Mouse (Mus musculus): ENCODE measurements around the gene Srrm4.

Srrm4 gene

DNA sequence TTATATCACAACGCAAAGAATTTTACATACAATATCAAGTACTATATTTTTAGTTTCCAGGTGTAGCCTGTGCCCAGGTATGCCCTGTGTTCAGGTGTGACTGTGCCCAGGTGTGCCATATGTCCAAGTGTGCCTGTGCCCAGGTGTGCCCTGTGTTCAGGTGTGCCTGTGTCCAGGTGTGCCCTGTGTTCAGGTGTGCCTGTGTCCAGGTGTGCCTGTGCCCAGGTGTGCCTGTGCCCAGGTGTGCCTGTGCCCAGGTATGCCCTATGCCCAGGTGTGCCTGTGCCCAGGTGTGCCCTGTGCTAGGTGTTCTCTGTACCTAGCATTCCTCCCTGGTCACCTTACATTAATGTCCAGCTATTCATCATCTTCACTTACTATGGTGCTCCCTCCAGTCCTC, 185.7 kb downstream of the Srrm4 start:
- DNase-seq (ENCODE audit: low spot score) = no peak

DNA sequence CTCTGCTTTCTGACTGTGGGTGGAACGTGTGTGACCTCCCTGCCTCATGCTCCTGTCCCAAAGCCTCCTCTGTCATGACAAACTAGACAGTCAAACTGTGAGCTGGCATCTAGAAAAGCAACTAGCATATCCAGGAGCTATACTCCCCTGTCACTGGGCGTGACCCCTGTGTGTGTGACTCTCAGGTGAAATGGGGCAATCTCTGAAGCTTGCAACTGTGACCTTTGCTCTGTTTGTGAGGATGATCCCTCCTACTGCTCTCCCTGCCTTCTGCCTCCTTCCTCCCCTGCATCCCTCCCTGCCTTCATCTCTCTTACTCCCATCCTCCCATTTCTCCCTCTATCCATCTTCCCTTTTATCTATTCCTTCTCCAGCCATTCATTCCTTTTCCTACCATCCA, 187.6 kb downstream of the Srrm4 start:
- no peak for DNase-seq (ENCODE audit: low spot score)

DNA sequence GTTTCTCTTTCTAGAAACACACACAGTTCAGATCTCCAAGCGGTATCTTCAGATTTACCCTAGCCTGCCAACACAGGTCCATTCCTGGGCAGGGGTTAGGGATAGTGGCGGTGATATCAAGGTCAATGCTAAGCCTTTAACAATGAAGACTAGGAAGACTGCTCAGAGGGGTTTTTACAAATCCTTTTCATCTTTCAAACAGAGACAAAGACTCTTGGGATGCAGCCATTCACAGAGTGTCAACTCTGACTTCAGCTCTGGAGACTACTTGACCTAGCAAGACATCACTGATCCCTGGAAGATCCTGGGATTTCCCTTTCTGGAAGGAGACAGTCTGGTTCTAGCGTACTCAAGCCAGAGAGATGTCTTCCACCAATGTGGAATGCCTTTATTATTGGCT, 190.8 kb downstream of the Srrm4 start:
- no peak for DNase-seq (ENCODE audit: low spot score)

DNA sequence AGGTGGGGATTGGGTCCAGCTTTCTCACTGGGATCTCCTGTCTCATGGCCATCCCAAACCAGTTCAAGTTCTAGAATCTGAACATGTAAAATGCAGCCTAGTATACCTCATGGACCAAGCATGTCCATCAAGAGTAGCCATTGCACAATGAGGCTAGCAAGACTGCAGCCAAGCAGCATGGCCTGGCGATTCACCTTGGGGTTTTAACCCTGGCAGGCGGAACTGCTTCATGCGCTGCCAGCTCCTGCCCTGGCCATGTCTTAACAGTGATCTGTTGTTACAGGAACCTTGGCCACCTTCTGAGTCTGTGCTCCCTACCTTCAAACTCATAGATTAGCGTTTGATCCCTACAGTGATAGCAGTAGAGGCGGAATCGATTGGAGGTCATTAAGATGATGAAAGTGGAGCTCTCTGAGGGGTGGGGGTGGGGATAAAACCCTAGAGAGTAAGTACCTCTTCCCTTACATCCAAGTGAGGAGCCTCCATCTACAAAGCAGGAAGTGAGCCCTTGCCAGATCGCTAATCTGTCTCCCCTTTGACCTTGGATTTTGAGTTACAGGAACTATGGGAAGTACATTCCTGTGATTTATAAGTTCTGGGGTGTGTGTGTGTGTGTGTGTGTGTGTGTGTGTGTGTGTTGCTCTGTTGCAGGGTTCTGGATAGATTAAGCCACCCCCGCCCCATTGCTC, 191.4 kb downstream of the Srrm4 start:
- DNase-seq (ENCODE audit: low spot score) = no peak

DNA sequence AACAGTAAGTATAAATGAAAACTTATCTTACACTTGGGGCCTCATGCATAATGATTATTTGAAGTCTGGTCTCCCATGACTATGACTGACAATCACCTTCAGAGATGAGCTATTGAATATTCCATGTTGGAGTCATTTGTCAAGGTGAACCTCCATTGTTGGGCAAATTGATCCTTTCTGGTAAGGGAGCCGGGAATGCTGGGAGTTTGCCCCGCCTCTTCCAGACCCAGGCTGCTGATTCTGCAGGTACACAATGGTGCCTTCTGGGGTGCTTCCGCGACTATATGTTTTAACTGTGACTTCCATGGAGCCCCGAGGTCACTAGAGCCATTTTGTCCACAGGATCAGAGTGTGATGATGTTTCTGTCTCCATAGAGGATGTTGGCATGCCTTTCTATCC, 195.5 kb downstream of the Srrm4 start:
- DNase-seq (ENCODE audit: low spot score) = no peak

DNA sequence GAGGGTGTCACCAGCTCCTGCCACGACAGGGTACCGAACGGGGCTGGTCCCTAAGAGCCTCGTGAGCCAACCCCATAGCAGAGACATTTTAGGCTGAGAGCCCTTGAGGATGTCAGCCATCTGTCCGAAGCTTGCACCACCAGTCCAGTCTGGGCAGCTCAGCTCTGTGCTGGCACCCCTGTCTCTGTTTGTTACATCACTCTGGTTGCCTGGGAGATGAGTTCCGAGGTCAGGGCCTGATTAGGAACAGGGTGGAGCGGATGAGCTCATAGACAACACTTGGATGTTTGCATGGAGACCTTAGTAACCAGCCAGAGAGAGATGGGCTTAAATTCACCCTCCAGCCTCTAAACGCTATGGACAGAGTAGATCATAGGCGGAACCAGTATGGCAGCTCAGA, 199.0 kb downstream of the Srrm4 start:
- peak; percentile 47 for DNase-seq (ENCODE audit: low spot score)

DNA sequence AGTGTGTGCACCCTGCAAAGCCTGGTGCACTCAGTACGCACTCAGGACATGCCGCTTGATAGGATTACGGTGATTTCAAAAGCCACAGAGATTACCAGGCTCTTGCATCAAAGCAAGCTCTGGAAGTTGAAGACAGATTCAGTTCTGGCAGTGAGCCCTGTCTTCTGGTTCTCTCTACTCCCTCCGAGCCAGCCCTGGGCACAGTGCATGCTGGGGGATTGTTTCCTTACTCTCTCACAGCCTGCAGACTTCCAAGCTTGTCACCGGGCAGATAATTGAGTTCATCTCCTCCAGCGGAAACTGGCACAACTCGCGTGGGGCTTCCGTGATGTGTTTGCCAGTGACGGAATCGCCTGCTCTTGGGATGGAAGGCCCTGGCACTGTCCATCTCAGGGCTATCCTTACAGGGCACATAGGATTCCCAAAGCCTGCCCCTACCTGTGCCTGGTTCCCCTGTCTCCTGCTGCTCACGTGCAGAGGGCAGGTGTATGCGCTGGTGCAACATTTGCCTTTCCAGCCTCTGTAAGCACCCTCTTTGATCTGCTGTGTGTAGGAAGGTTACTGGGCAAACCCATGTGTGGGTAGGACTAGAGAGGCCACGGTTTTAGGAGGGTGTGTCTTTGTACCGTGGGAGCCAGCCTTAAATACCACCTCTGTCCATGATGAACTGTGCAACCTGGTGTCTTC, 201.6 kb downstream of the Srrm4 start:
- DNase-seq (ENCODE audit: low spot score) = no peak

DNA sequence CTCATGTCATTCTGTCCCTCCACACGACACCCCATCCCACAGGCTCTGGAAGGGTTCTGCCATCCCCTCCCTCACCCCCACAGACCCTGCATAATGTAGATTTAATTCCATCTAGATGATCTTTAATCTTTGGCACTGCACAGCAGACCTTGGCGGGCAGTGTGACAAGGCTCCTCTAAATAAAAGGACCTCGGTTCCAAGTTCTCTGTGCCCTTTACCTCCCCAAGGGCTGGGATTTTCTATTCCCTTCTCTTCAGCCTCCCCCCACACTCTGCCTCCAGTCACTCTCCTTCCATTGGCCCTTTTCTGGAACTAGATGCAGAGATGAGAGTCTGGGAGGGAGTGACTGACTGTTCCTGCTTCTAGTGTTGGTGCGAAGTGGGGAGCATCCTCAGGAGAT, 202.3 kb downstream of the Srrm4 start:
- DNase-seq (ENCODE audit: low spot score) = no peak

Data from retina, embryonic 14.5 days (tissue).